Mouse (Mus musculus) adrenal gland, postnatal 4 days (tissue): ENCODE measurements around the gene Gm42715. TPM values are rescaled to one million over a fixed set of nuclear protein-coding genes. Genes with fewer than 3 reads are reported as not detected.
"Not testable (repeated sequence)": the region's sequence is repeated elsewhere in the genome, so short reads cannot be mapped to it uniquely, and the experiment has no call there.

Experiments used
- DNase-seq, 2 experiments: peaks; one replicate each; pipeline ENCODE4 v3.0.0; 2021 to 2022; ENCODE audit warnings: low spot score in 2 of 2, mixed read lengths in 2 of 2
- long read RNA-seq, 2 experiments: library from polyadenylated mRNA; stranded (forward); transcript quantifications; one replicate each; pipeline ENCODE4 v2.0.0; 2021
- total RNA-seq, 2 experiments: library from RNA; stranded (reverse); gene quantifications; 2 replicates each; pipeline ENCODE4 v1.2.3; 2021

Gene Gm42715
- 10 to 100 TPM; 26.4 to 27.5 TPM for total RNA-seq
- long read RNA-seq, experiment 1, partial matches to known transcripts = 0 of 5 reads
- long read RNA-seq, experiment 1, other reads (novel, unspliced or antisense) = 5 of 5 reads
- long read RNA-seq, experiment 2, partial matches to known transcripts = 0 of 9 reads
- long read RNA-seq, experiment 2, other reads (novel, unspliced or antisense) = 9 of 9 reads

DNA sequence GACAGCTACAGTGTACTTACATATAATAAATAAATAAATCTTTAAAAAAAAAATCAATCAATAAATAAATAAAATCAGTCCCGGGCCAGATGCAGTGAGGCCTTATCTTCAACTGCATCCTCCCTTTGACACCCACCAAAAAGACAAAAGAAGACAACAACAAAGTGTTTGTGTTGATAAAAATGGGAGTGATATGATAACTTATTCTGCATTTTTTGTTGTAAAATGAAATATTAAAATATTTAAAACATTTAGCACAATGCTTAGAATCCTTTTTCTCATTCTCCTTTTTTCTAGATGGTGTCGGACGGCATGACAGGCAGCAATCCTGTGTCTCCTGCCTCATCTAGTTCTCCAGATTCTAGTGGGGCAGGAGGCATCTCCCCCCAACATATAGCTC is at the start of gene Gm42715:
Gene Gm42715 (plus strand): TSS at position 301 of the 400 bp plus-strand sequence.
- no peak for DNase-seq

DNA sequence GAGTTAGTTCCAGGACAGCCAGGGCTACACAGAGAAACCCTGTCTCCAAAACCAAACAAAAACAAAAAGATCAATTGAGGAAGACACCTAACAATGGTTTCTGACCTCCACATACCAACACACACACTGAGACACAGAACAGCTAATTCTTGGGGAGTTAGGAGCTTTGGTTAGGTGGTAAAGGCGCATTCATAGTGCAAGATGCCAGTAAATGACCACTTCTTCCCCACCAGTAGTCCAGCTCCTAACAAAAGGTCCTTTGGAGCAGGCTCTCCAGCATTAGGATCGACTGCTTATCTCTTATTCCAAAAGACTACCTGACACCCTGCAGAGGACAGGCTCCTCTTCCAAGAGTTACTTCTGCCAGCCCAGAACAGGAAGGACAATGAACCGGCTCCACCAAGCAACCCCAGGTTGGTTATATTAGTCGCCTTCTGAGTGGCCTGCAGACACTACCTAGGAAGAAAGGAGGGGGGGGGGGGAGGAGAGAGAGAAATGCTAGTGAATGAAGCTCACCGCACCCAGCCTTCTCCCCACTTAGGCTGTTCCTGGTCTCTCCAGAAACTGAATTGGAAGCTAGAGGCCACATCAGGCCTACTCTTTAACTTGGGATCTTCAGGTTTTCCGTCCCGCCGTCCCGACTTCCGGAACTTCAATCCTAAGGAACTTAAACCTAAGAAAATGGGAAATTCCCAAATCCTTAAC is 49.2 kb upstream of the Gm42715 start:
- DNase-seq = no peak

- peak; percentile 50 to 80 for DNase-seq
Observed at GRCm38 (mm10) chr7:127470743-127471645, 48.4 kb upstream of the Gm42715 start.

- DNase-seq = peak in 1 of 2 experiments; percentile 14
Observed at GRCm38 (mm10) chr7:127471646-127472010, 47.8 kb upstream of the Gm42715 start.

- no peak for DNase-seq
Observed at GRCm38 (mm10) chr7:127472060-127472459, 47.3 kb upstream of the Gm42715 start.

DNA sequence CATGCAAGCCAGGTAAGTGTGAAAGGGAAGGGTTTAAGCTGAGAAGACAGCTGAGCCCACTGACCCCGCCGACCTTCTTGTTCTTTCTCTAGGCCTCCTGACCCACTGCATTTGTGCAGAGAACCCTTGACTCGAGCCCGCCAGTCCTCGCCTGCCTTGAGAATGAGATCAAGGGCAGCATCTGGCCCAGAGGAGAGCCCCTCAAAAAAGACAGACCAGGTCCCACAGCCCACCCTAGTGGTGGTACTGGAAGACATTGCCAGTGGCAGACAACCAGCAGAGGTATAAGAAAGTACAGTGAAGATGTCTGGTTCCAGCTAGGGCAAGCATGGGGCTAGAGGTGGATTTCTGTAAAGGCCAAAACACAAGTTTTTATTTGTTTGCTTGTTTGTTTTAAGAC is 45.7 kb upstream of the Gm42715 start:
- DNase-seq = no peak

DNA sequence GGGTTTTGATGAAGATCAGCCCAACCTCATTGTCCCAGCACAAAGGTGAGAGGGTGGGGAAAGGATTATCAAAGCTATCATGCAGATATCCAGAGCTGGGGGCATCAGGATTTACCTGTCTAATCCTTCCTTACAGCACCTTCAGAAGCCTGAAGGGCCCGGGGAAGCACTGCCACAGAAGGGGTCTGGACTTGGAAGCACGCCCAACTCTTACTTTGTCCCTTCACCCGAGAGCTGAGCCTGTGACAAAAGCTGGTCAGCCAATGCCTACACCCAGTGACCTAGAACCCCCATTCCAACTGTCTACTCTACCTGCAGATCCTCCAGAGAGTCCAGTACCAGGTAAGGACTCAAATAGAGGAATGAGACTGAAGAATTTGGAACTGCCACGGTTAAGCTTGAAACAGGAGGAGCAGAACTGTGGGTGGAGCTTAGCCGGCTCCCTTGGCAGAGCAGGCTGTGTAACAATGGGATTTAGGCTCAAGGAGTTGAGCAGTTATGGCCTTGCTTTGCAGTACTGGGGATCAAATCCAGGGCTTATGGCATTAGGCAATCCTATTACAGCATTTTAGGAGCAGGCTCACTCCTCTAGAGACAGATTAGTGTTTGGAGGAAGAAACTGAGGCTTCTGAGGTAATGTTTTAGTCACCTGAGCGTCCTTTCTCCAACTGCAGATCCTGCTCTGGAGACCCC is 44.9 kb upstream of the Gm42715 start:
- DNase-seq = no peak

DNA sequence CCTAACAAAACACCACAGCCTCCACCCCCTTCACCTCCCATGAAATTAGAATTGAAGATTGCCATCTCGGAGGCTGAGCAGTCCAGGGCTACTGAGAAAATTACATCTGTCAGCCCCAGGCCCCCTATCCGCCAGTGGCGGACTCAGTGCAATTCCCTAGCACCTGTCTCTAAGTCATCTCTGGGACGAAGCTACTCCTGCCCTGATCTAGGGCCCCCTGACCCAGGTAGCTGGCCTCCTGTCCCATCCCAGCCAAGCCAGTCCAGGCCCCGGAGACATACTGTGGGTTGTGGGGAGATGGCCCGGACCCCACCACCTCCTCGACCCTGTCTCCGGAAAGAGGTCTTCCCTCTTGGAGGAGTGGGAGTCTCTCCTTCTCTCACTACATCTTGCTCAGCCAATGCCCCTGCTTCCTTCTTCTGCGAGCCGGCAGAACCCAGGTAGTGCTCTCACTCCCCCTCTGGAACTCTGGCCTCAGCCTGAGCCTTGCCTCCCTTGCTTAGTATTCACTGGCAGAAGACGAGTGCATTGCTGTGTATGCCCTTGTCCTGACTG is 44.1 kb upstream of the Gm42715 start:
- no peak for DNase-seq

DNA sequence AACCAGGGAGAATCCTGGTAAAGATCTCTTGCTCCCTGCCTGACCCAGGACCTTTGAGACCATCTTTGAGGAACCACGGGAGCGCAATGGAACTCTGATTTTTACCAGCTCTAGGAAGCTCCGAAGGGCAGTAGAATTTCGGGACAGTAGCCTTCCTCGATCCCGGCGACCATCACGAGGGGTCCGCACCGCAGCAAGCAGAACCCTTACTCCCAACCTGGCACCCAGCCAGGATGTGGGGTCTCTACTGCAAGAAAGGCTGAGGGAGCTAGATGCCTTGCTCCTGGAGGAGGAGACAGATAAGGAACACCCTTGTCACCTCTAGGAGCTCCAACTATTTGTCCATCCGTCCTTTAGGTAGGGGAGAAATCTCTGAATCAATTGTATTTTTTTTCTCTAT is 43.0 kb upstream of the Gm42715 start:
- no peak for DNase-seq

DNA sequence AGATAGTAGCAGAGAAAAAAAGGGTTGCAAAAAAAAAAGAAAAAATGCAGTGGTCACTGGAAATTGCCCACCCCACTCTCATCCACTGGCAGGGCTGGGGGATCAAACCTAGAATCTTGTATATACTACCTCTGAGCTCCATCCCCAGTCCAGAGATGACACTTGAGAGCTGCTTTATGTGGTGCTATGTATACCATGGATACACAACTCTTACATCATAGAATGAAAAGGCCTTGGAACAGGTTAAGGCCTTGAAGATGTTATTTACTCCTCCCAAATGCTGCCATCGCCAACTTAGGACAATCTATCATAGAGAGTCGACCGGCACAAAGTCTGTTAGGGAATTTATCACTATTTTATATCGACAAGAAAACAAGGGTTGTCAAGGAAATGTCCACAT is 42.5 kb upstream of the Gm42715 start:
- DNase-seq = no peak

DNA sequence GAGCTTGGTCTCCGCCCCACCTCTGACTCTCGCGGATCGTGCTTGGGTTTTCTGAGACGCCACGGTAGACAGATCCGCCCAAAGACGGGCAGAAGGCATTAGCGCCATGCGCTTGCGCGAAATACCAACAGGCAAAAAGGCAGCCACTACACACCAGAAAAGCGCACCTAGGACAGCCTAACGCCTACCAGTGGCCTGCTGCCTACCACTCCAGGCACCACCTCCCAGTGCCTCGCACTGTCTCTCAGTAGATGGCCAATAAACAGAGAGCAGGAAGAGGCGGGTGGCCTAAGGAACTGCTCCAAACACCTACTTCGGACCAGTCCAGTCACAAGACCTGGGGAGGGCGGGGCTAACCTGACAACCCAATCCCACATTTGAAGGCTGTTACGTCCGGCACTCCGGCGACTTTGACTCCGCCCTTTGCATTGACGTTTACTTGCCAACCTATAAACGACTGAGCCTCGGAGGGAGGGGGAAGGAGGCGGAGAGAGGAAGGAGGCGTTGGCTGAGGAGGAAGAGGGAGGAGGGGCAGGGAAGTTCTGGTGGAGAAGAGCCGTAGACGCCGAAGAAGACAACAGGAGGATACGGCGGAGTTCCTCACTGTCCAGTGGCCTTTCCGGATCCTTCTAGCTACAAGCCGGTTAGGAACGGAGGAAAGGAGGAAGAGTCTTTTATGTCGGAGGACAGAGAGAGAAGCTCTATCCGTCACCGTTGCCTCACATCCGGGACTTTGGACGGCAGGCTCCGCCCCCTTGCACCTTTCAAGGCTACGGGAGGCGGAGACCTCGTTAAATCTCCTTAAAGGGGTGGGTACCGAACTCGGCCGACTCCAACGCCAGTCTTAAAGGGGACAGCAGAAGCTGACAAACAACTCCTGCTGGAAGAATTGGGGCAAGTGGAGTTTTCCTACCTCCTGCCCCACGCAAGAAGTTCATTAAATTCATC is 41.4 kb upstream of the Gm42715 start:
- peak; percentile 92 to 97 for DNase-seq

DNA sequence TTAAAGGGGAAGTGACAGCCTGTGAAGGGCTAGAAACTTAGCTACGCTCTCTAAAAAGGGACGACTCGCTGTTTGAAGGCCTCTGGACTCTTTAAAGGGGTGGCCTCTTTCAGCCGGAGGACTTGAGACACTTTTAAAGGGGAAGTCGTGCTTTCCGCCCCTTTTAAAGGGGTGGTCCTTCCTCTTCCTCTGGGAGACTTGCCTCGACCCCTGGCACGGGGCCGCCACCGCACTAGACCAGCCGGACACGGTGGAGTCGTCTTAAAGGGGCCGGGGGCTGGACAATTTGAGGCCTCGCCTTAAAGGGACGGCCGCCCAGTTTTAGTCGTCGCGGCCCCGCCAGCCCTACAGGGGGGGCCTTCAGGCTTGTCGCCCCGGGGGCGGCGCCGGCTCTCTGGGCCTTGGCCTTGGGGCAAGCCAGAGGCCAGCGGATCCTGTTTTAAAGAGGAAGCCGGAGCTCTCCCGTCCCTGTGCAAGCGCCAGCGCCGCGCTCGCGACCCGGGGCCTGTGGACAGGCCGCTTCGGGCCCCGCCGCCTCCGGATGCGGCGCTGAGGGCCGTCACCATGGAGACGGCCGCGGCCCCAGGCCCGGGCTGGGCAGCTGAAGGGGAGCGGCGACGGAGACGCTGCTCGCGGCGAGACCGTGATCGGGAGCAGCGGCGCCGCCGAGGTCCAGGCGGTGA is 40.6 kb upstream of the Gm42715 start, which contains the start of gene Fbrs:
Gene Fbrs (plus strand): TSS at position 565 of the 683 bp plus-strand sequence.
- peak; percentile 78 to 90 for DNase-seq

GRCm38 (mm10) chr7:127479318-127480225 is 39.8 kb upstream of the Gm42715 start:
- DNase-seq = no peak

DNA sequence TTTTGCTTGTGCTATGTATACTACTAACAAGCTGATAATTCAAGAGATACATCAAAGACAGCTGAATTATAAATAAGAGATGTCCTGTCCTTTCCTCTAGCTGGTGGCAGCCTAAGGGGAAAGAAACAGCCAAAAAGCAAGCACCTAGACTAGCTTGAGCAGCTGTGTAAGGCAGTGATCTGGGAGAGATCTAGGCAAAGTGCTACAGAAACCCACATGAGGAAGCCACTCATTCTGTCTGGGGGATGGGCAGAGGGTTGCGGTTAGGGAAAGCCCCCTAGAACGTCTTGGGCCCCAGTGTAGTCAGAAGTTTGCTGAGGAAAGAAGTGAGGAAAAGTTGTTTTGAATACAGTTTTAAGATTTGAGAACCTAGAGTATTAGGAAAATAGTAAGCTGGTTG is 39.1 kb upstream of the Gm42715 start:
- DNase-seq = no peak

DNA sequence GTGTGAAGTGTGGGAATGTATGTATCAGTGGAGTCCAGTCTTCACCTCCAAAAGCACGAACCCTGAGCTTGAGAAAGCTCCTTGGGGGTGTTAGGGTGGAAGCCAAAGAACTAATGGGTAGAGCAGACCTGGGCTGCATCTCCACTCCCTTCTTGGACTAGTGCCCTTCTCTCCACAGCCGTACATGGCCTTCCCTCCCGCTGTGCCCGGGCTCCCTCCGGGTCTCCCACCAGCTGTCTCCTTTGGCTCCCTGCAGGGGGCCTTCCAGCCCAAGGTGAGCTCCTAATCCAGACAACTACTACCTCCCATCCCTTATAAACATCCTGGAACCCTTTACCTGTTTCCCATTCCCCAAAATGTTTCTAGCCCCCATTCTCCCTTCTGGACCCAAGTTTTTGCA is 34.0 kb upstream of the Gm42715 start:
- DNase-seq = no peak

- DNase-seq = not testable (repeated sequence)
Observed at GRCm38 (mm10) chr7:127488364-127488763, 31.0 kb upstream of the Gm42715 start.

- no peak for DNase-seq
Observed at GRCm38 (mm10) chr7:127489982-127490381, 29.4 kb upstream of the Gm42715 start.

GRCm38 (mm10) chr7:127491846-127492245 is 27.5 kb upstream of the Gm42715 start:
- no peak for DNase-seq
